8 mouse cellular contexts compared by ENCODE assay signal in the genomic region with DNA sequence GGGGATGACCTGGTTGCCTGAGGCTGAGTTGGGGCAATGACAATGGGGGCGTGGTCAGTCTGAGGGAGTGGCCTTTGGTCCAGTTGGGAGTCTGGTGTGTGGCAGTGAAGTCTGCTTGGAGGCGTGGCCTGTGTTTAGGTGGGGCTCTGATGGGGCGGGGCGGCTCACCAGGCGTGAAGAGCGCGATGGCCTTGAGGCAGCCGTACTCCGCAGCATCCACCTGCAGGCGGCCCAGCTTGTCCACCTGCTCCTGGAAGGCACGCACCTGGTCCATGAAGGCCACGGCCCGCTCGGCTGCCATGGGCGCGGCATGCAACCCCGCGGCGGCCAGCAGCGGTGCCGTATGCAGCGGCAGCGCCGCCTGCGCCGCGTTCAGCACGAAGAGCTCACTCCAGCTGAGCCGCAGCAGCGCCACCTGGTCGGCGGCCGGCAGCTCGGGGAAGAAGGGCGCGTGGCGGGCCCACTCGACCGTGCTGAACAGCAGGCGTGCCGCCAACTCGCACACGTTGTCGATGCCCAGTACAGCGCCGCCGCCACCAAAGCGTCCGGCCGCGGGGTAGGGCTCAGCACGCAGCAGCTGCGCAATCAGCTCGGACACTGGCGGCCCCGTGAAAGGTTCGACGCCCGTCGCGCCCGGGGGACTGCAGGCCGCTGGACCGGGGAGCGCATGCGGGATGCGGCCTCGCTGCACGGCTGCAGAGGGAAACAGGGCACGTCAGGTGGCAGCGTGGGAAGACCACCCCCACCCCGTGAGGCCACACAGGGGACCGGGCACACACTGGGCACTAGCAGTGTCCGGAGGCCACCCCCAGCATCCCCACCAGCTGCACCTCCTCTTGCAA. TPM values are rescaled to one million over a fixed set of nuclear protein-coding genes. Genes with fewer than 3 reads are reported as not detected.
DNase-seq lines count a peak whose midpoint lies in the region; ATAC-seq and TF ChIP-seq lines count a peak whose summit lies in the region.

No protein-coding gene starts in this region.

- DNase-seq in embryonic facial prominence, embryonic 14.5 days (ENCODE audit: low spot score): peak; percentile 71
- DNase-seq in hindbrain, embryonic 10.5 days (ENCODE audit: low spot score): peak; percentile 73
- peak; percentile 71 to 74 for DNase-seq in left cerebral cortex, postnatal 14 days (ENCODE audit: low spot score in 2 of 2)
- DNase-seq in right cerebral cortex, adult 2 months (ENCODE audit: low spot score in 2 of 2): peak; percentile 66 to 72

- H3K36me3 ChIP-seq in ES-Bruce4 (ENCODE audit: control insufficient read depth, insufficient read depth, low read length, poor library complexity, severe bottlenecking): no peaks in the 10 kb centered on the region
- H3K36me3 ChIP-seq in embryonic facial prominence, embryonic 14.5 days (ENCODE audit: control insufficient read depth, insufficient read depth, low read length): peaks cover 44% of the 10 kb centered on the region
- H3K36me3 ChIP-seq in hindbrain, embryonic 10.5 days: peaks cover 77% of the 10 kb centered on the region

- peak; percentile 66; the same call in 1 of the 2 replicates for TF ChIP-seq EP300 in ES-Bruce4 (IDR thresholded peaks at IDR 0.05; ENCODE audit: insufficient read depth, low read depth, low read length)

- peak; percentile 36 for TF ChIP-seq CTCF in ES-Bruce4 (IDR thresholded peaks at IDR 0.05; ENCODE audit: low read depth, low read length)
- TF ChIP-seq CTCF in bone marrow, adult 2 months (IDR thresholded peaks at IDR 0.05; ENCODE audit: control insufficient read depth, insufficient read depth, low read length): peak; percentile 7; the same call in 1 of the 2 replicates

- H3K9me3 ChIP-seq in ES-Bruce4 (replicated peaks; ENCODE audit: control insufficient read depth, insufficient read depth, low read length, poor library complexity, severe bottlenecking): no peaks in the 10 kb centered on the region
- no peaks in the 10 kb centered on the region for H3K9me3 ChIP-seq in embryonic facial prominence, embryonic 14.5 days (ENCODE audit: control insufficient read depth, low read length)
- no peaks in the 10 kb centered on the region for H3K9me3 ChIP-seq in hindbrain, embryonic 10.5 days

- H3K4me2 ChIP-seq in embryonic facial prominence, embryonic 14.5 days (ENCODE audit: low read depth, low read length): peak overlapping the region; percentile 59

- H3K27ac ChIP-seq in ES-Bruce4 (ENCODE audit: insufficient read depth, low read length): no peak overlapping the region
- H3K27ac ChIP-seq in bone marrow, adult 2 months (ENCODE audit: control insufficient read depth, insufficient read depth, low read depth, low read length, poor library complexity): no peak overlapping the region; the same call in 1 of the 2 replicates
- peak overlapping the region; percentile 33 for H3K27ac ChIP-seq in embryonic facial prominence, embryonic 14.5 days (replicated peaks; ENCODE audit: low read depth, low read length)
- H3K27ac ChIP-seq in hindbrain, embryonic 10.5 days: peak overlapping the region; percentile 81

- peaks cover 9% of the 10 kb centered on the region for H3K4me1 ChIP-seq in ES-Bruce4 (ENCODE audit: control insufficient read depth, insufficient read depth, low read length)
- peaks cover 1% of the 10 kb centered on the region for H3K4me1 ChIP-seq in bone marrow, adult 2 months (ENCODE audit: control insufficient read depth, insufficient read depth, low read length)
- peaks cover 34% of the 10 kb centered on the region for H3K4me1 ChIP-seq in embryonic facial prominence, embryonic 14.5 days (ENCODE audit: control insufficient read depth, insufficient read depth, low read length)
- peaks cover 66% of the 10 kb centered on the region for H3K4me1 ChIP-seq in hindbrain, embryonic 10.5 days (replicated peaks)

- ATAC-seq in embryonic facial prominence, embryonic 14.5 days (ENCODE audit: low read depth): no peak
- peak; percentile 50 for ATAC-seq in megakaryocyte, adult 5-6 weeks (ENCODE audit: poor library complexity, severe bottlenecking)
- ATAC-seq in inflammation-experienced regulatory T-cells, adult 6 months: no peak

- no peaks in the 10 kb centered on the region for H3K27me3 ChIP-seq in ES-Bruce4 (ENCODE audit: control insufficient read depth, insufficient read depth, low read length, poor library complexity, severe bottlenecking)
- no peaks in the 10 kb centered on the region for H3K27me3 ChIP-seq in embryonic facial prominence, embryonic 14.5 days (replicated peaks; ENCODE audit: control insufficient read depth, insufficient read depth, low read length)
- peaks cover 9% of the 10 kb centered on the region; the same call in 1 of the 2 replicates for H3K27me3 ChIP-seq in hindbrain, embryonic 10.5 days (ENCODE audit: insufficient read depth, poor library complexity, severe bottlenecking)

- H3K4me3 ChIP-seq in ES-Bruce4 (ENCODE audit: low read depth, low read length): peak overlapping the region; percentile 49
- H3K4me3 ChIP-seq in bone marrow, adult 2 months (replicated peaks; ENCODE audit: control insufficient read depth, low read depth, low read length): no peak overlapping the region
- H3K4me3 ChIP-seq in embryonic facial prominence, embryonic 14.5 days (ENCODE audit: low read depth, low read length): peak overlapping the region; percentile 33
- H3K4me3 ChIP-seq in hindbrain, embryonic 10.5 days: peak overlapping the region; percentile 98

- WGBS in bone marrow, adult 2 months: 34% methylated on average over 74 of the region's 74 CpGs
- WGBS in embryonic facial prominence, embryonic 14.5 days: 2% methylated on average over 30 of the region's 74 CpGs
- WGBS in hindbrain, embryonic 10.5 days: 6% methylated on average over 74 of the region's 74 CpGs

- TF ChIP-seq POLR2A in ES-Bruce4 (IDR thresholded peaks at IDR 0.05; ENCODE audit: insufficient read depth, low read length): no peak
- TF ChIP-seq POLR2A in bone marrow, adult 2 months (IDR thresholded peaks at IDR 0.05; ENCODE audit: borderline replicate concordance, control insufficient read depth, low read depth, low read length): no peak

- peak overlapping the region; percentile 11; the same call in 1 of the 2 replicates for H3K9ac ChIP-seq in ES-Bruce4 (ENCODE audit: low read depth, poor library complexity, severe bottlenecking)
- peak overlapping the region; percentile 58 for H3K9ac ChIP-seq in embryonic facial prominence, embryonic 14.5 days (ENCODE audit: low read depth, low read length)

- intact Hi-C loops in left cerebral cortex, postnatal 14 days (cut with DNase I): loop anchor here (10.0 kb wide), 1 partner anchor 481 kb away; the partner anchor contains the start of genes Rpl18a and Slc5a5

RNA-seq across cellular contexts. Expression of gene Ocel1, which starts 4.7 kb away (rescaled TPM):
- polyA plus RNA-seq in ES-Bruce4 (2011; ENCODE audit: insufficient read depth, insufficient read length, low read depth, missing spikeins): 1.9 and 3.2 TPM in 2 replicates
- 7.9 and 10.1 TPM in 2 replicates for polyA plus RNA-seq in bone marrow, adult 2 months (2011; ENCODE audit: insufficient read depth, insufficient read length, low replicate concordance, missing spikeins)
- polyA plus RNA-seq in embryonic facial prominence, embryonic 14.5 days (2014; fragmentation: Nextera tagmentation; extraction: Ambion mirVana): 3.8 and 4.0 TPM in 2 replicates
- 7.5 and 8.1 TPM in 2 replicates for polyA plus RNA-seq in hindbrain, embryonic 10.5 days (2016; fragmentation: Nextera tagmentation; extraction: Ambion mirVana)
- 10 to 100 TPM; 20.2 TPM for total RNA-seq in left cerebral cortex, postnatal 14 days (2021)
- total RNA-seq in megakaryocyte, adult 5-6 weeks (2015): 8.7 and 8.9 TPM in 2 replicates
- total RNA-seq in megakaryocyte, adult 5-6 weeks (2017): 16.2 and 18.5 TPM in 2 replicates
- polyA plus RNA-seq in inflammation-experienced regulatory T-cells, adult 6 months (2017; shearing (Covaris generic)): 1 to 10 TPM; 3.3 to 4.7 (median 4.5) TPM

RNA-seq across cellular contexts. Expression of gene Nr2f6, which starts 6.0 kb away (rescaled TPM):
- 23.0 and 23.9 TPM in 2 replicates for polyA plus RNA-seq in ES-Bruce4 (2011; ENCODE audit: insufficient read depth, insufficient read length, low read depth, missing spikeins)
- 9.5 and 17.5 TPM in 2 replicates for polyA plus RNA-seq in bone marrow, adult 2 months (2011; ENCODE audit: insufficient read depth, insufficient read length, low replicate concordance, missing spikeins)
- polyA plus RNA-seq in embryonic facial prominence, embryonic 14.5 days (2014; fragmentation: Nextera tagmentation; extraction: Ambion mirVana): 57.2 and 61.9 TPM in 2 replicates
- 125 and 139 TPM in 2 replicates for polyA plus RNA-seq in hindbrain, embryonic 10.5 days (2016; fragmentation: Nextera tagmentation; extraction: Ambion mirVana)
- total RNA-seq in left cerebral cortex, postnatal 14 days (2021): 10 to 100 TPM; 32.2 to 34.2 TPM
- total RNA-seq in megakaryocyte, adult 5-6 weeks (2015): 8.2 and 13.8 TPM in 2 replicates
- total RNA-seq in megakaryocyte, adult 5-6 weeks (2017): 6.9 and 9.1 TPM in 2 replicates
- polyA plus RNA-seq in inflammation-experienced regulatory T-cells, adult 6 months (2017; shearing (Covaris generic)): 1 to 10 TPM in 2 of 3 experiments, under 1 TPM in 1; 0.93 to 2.4 (median 1.1) TPM

RNA-seq across cellular contexts. Expression of gene Use1, which starts 9.2 kb away (rescaled TPM):
- polyA plus RNA-seq in ES-Bruce4 (2011; ENCODE audit: insufficient read depth, insufficient read length, low read depth, missing spikeins): 63.2 and 68.7 TPM in 2 replicates
- 75.6 and 139 TPM in 2 replicates for polyA plus RNA-seq in bone marrow, adult 2 months (2011; ENCODE audit: insufficient read depth, insufficient read length, low replicate concordance, missing spikeins)
- 106 and 115 TPM in 2 replicates for polyA plus RNA-seq in embryonic facial prominence, embryonic 14.5 days (2014; fragmentation: Nextera tagmentation; extraction: Ambion mirVana)
- 74.4 and 84.6 TPM in 2 replicates for polyA plus RNA-seq in hindbrain, embryonic 10.5 days (2016; fragmentation: Nextera tagmentation; extraction: Ambion mirVana)
- 10 to 100 TPM; 84.5 to 94.0 TPM for total RNA-seq in left cerebral cortex, postnatal 14 days (2021)
- total RNA-seq in megakaryocyte, adult 5-6 weeks (2015): 124 and 135 TPM in 2 replicates
- total RNA-seq in megakaryocyte, adult 5-6 weeks (2017): 167 and 180 TPM in 2 replicates
- polyA plus RNA-seq in inflammation-experienced regulatory T-cells, adult 6 months (2017; shearing (Covaris generic)): 100 to 1,000 TPM; 185 to 341 (median 339) TPM

RNA-seq across cellular contexts. Expression of gene Ushbp1, which starts 19.8 kb away (rescaled TPM):
- polyA plus RNA-seq in ES-Bruce4 (2011; ENCODE audit: insufficient read depth, insufficient read length, low read depth, missing spikeins): not detected in 2 replicates
- polyA plus RNA-seq in bone marrow, adult 2 months (2011; ENCODE audit: insufficient read depth, insufficient read length, low replicate concordance, missing spikeins): 7.2 and 15.9 TPM in 2 replicates
- 9.4 and 11.3 TPM in 2 replicates for polyA plus RNA-seq in embryonic facial prominence, embryonic 14.5 days (2014; fragmentation: Nextera tagmentation; extraction: Ambion mirVana)
- 5.8 and 7.2 TPM in 2 replicates for polyA plus RNA-seq in hindbrain, embryonic 10.5 days (2016; fragmentation: Nextera tagmentation; extraction: Ambion mirVana)
- 1 to 10 TPM; 5.9 to 7.2 TPM for total RNA-seq in left cerebral cortex, postnatal 14 days (2021)
- total RNA-seq in megakaryocyte, adult 5-6 weeks (2015): not detected in 2 replicates
- total RNA-seq in megakaryocyte, adult 5-6 weeks (2017): not detected in 2 replicates
- polyA plus RNA-seq in inflammation-experienced regulatory T-cells, adult 6 months (2017; shearing (Covaris generic)): under 1 TPM in 2 of 3 experiments, not detected in 1; 0.13 to 0.21 TPM

RNA-seq across cellular contexts. Expression of gene Babam1, which starts 20.9 kb away (rescaled TPM):
- polyA plus RNA-seq in ES-Bruce4 (2011; ENCODE audit: insufficient read depth, insufficient read length, low read depth, missing spikeins): 82.0 and 102 TPM in 2 replicates
- polyA plus RNA-seq in bone marrow, adult 2 months (2011; ENCODE audit: insufficient read depth, insufficient read length, low replicate concordance, missing spikeins): 45.8 and 70.5 TPM in 2 replicates
- polyA plus RNA-seq in embryonic facial prominence, embryonic 14.5 days (2014; fragmentation: Nextera tagmentation; extraction: Ambion mirVana): 79.6 and 85.2 TPM in 2 replicates
- 112 and 121 TPM in 2 replicates for polyA plus RNA-seq in hindbrain, embryonic 10.5 days (2016; fragmentation: Nextera tagmentation; extraction: Ambion mirVana)
- 10 to 100 TPM; 87.1 to 91.0 TPM for total RNA-seq in left cerebral cortex, postnatal 14 days (2021)
- total RNA-seq in megakaryocyte, adult 5-6 weeks (2015): 62.0 and 66.6 TPM in 2 replicates
- total RNA-seq in megakaryocyte, adult 5-6 weeks (2017): 108 and 110 TPM in 2 replicates
- polyA plus RNA-seq in inflammation-experienced regulatory T-cells, adult 6 months (2017; shearing (Covaris generic)): 10 to 100 TPM; 52.0 to 70.5 (median 54.7) TPM

Comparison
In these comparisons a context has a peak if more than half of its experiments do, and no peak if none do; other contexts are left out.
1. H3K27ac ChIP-seq: peak in embryonic facial prominence, embryonic 14.5 days (single experiment) and hindbrain, embryonic 10.5 days (single experiment); none in ES-Bruce4 (single experiment) and bone marrow, adult 2 months (single experiment).
2. Peak in every context shown above with its lines, with median percentiles within 50 percentile points of each other: DNase-seq.